In genomic region chr8:92028308-92028707, GRCm38 (mm10) we compare ENCODE assay signal across 30 mouse cellular contexts.
DNase-seq lines count a peak whose midpoint lies in the region; ATAC-seq and TF ChIP-seq lines count a peak whose summit lies in the region.
"Had no signal": no experiment of that assay in that cellular context is flagged by ENCODE, and none has a peak within 500 bp of the region (broad histone marks: within the 10 kb centered on the region; RNA-seq: fewer than 3 reads in every experiment).

No protein-coding gene starts in this region.

- peaks cover 4% of the 10 kb centered on the region for H3K4me1 ChIP-seq in ES-Bruce4 (ENCODE audit: control insufficient read depth, insufficient read depth, low read length)
- H3K4me1 ChIP-seq in liver, embryonic 15.5 days (replicated peaks): peaks cover 40% of the 10 kb centered on the region
- peaks cover 66% of the 10 kb centered on the region for H3K4me1 ChIP-seq in midbrain, embryonic 10.5 days
- H3K4me1 ChIP-seq: megakaryocyte, embryonic 14.5 days had no signal

- H3K9me3 ChIP-seq in ES-Bruce4 (replicated peaks; ENCODE audit: control insufficient read depth, insufficient read depth, low read length, poor library complexity, severe bottlenecking): no peaks in the 10 kb centered on the region
- no peaks in the 10 kb centered on the region for H3K9me3 ChIP-seq in liver, embryonic 15.5 days (replicated peaks)
- H3K9me3 ChIP-seq in midbrain, embryonic 10.5 days (replicated peaks): no peaks in the 10 kb centered on the region
- H3K9me3 ChIP-seq: hindbrain, embryonic 13.5 days; limb, embryonic 13.5 days; megakaryocyte, embryonic 14.5 days had no signal

- no peaks in the 10 kb centered on the region for H3K36me3 ChIP-seq in ES-Bruce4 (ENCODE audit: control insufficient read depth, insufficient read depth, low read length, poor library complexity, severe bottlenecking)
- H3K36me3 ChIP-seq in liver, embryonic 15.5 days (replicated peaks): no peaks in the 10 kb centered on the region
- no peaks in the 10 kb centered on the region for H3K36me3 ChIP-seq in midbrain, embryonic 10.5 days
- H3K36me3 ChIP-seq: hindbrain, embryonic 13.5 days; limb, embryonic 13.5 days had no signal

- no peaks in the 10 kb centered on the region; the same call in none of the 2 replicates for H3K27me3 ChIP-seq in ES-Bruce4 (ENCODE audit: control insufficient read depth, insufficient read depth, low read length, poor library complexity, severe bottlenecking)
- peaks cover 41% of the 10 kb centered on the region; the same call in 1 of the 2 replicates for H3K27me3 ChIP-seq in liver, embryonic 15.5 days
- peaks cover 81% of the 10 kb centered on the region for H3K27me3 ChIP-seq in midbrain, embryonic 10.5 days (ENCODE audit: low read depth, poor library complexity, severe bottlenecking)
- H3K27me3 ChIP-seq: megakaryocyte, embryonic 14.5 days had no signal

- no peak for TF ChIP-seq POLR2A in ES-Bruce4 (IDR thresholded peaks at IDR 0.05; ENCODE audit: insufficient read depth, low read length)

- DNase-seq in ZHBTc4 (ENCODE audit: low read depth, low spot score) (peak; percentile 57), liver (peak; percentile 32)
- DNase-seq in lung, adult 18-20 months: no peak
- DNase-seq in gastrocnemius, adult 18-20 months (ENCODE audit: low spot score): no peak
- DNase-seq in midbrain, embryonic 10.5 days (ENCODE audit: low spot score): no peak
- DNase-seq: adrenal gland, adult 8-10 months; cerebellum, adult 11-12 months; cerebellum, postnatal 25 days; gastrocnemius, adult 2 months; gastrocnemius, postnatal 36 days; heart, adult 18-20 months; heart, postnatal 36 days; kidney, adult 9 months; kidney, postnatal 25 days; lung, embryonic 14.5 days; midbrain, embryonic 14.5 days; right cerebral cortex, postnatal 4 days; thymus, adult 2 months; thymus, postnatal 36 days had no signal

- peak; percentile 85 for TF ChIP-seq EP300 in ES-Bruce4 (IDR thresholded peaks at IDR 0.05; ENCODE audit: insufficient read depth, low read depth, low read length)

- 2% methylated on average over 6 of the region's 6 CpGs for WGBS in liver, embryonic 15.5 days (ENCODE audit: insufficient replicate concordance)
- WGBS in midbrain, embryonic 10.5 days: 10% methylated on average over 6 of the region's 6 CpGs

- peak; percentile 59 for ATAC-seq in liver, embryonic 15.5 days (ENCODE audit: insufficient read depth)
- no peak for ATAC-seq in monocyte, adult 5-6 weeks (replicated peaks; ENCODE audit: insufficient number of reproducible peaks, low FRiP score, low TSS enrichment, poor library complexity, severe bottlenecking)
- ATAC-seq: forebrain, embryonic 14.5 days; intestine, postnatal 0 days had no signal

- no peak overlapping the region for H3K9ac ChIP-seq in ES-Bruce4 (ENCODE audit: low read depth, poor library complexity, severe bottlenecking)
- H3K9ac ChIP-seq in liver, embryonic 15.5 days: no peak overlapping the region
- H3K9ac ChIP-seq: hindbrain, embryonic 13.5 days; limb, embryonic 13.5 days; lung, embryonic 14.5 days had no signal

- H3K4me2 ChIP-seq in liver, embryonic 15.5 days: no peak overlapping the region
- H3K4me2 ChIP-seq: heart, embryonic 11.5 days; hindbrain, embryonic 13.5 days; limb, embryonic 13.5 days; lung, embryonic 14.5 days had no signal

- no peak overlapping the region for H3K4me3 ChIP-seq in ES-Bruce4 (ENCODE audit: low read depth, low read length)
- no peak overlapping the region for H3K4me3 ChIP-seq in liver, embryonic 15.5 days (replicated peaks)
- no peak overlapping the region for H3K4me3 ChIP-seq in midbrain, embryonic 10.5 days
- H3K4me3 ChIP-seq: gastrocnemius, adult 2 months; hindbrain, embryonic 13.5 days; layer of hippocampus, adult 2 months; left cerebral cortex, adult 2 months; limb, embryonic 13.5 days; megakaryocyte, embryonic 14.5 days had no signal

- no peak for TF ChIP-seq CTCF in ES-Bruce4 (IDR thresholded peaks at IDR 0.05; ENCODE audit: low read depth, low read length)

- no peak overlapping the region for H3K27ac ChIP-seq in ES-Bruce4 (ENCODE audit: insufficient read depth, low read length)
- H3K27ac ChIP-seq in liver, embryonic 15.5 days (replicated peaks): no peak overlapping the region
- H3K27ac ChIP-seq in midbrain, embryonic 10.5 days (replicated peaks): no peak overlapping the region
- H3K27ac ChIP-seq: gastrocnemius, adult 2 months; hindbrain, embryonic 13.5 days; layer of hippocampus, adult 2 months; left cerebral cortex, adult 2 months; limb, embryonic 13.5 days had no signal

Comparison
In these comparisons a context has a peak if more than half of its experiments do, and no peak if none do; other contexts are left out.
1. DNase-seq: peak in ZHBTc4 (single experiment) and liver (single experiment); none in lung, adult 18-20 months (0 of 2), gastrocnemius, adult 18-20 months (single experiment) and midbrain, embryonic 10.5 days (single experiment).